Mouse (Mus musculus) bone marrow, adult 2 months (tissue): ENCODE data around the gene Eef1akmt1.

Experiments used
- CTCF ChIP-seq: fragments of 200-500 bp; IDR thresholded peaks from 2 replicates; pipeline ENCODE4 v1.5.1; 2011; ENCODE audit warnings: low read length, control low read depth; ENCODE audit not compliant: control insufficient read depth, insufficient read depth
- POLR2A ChIP-seq: fragments of 200-500 bp; IDR thresholded peaks from 2 replicates; pipeline ENCODE4 v1.6.1; 2011; ENCODE audit warnings: low read depth, mild to moderate bottlenecking, control low read depth, low read length, borderline replicate concordance; ENCODE audit not compliant: control insufficient read depth

DNA sequence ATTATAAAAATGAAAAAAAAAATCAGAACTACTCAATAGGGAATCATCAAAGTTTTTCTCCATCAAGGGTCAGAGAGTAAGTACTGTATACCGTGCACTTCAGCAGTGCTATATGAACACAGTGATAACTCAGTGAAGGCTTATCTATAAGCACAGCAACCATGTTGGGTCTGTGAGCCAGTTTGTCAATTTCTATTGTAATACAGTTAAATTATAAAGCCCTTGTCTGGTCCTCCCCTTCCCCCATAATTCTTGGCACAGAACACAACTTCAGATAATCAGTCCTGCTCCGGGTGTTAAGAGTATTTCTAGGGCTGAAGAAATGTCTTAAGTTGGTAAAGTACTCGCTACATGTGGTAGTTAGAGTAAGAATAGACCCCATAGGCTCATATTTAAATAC lies 20.4 kb upstream of the Eef1akmt1 start:
- TF ChIP-seq CTCF: no peak
- TF ChIP-seq POLR2A: no peak
